Mouse (Mus musculus) bone marrow macrophage, adult 2 months (primary cell): ENCODE data around the gene Prkca.

Experiments used
- CTCF ChIP-seq: IDR thresholded peaks from 2 replicates; pipeline ENCODE4 v1.5.1; 2012; ENCODE audit warnings: low read depth, mild to moderate bottlenecking, low read length, moderate library complexity
- POLR2A ChIP-seq: IDR thresholded peaks from 2 replicates; pipeline ENCODE4 v1.6.1; 2012; ENCODE audit warnings: mild to moderate bottlenecking, low read depth, low read length, borderline replicate concordance

DNA sequence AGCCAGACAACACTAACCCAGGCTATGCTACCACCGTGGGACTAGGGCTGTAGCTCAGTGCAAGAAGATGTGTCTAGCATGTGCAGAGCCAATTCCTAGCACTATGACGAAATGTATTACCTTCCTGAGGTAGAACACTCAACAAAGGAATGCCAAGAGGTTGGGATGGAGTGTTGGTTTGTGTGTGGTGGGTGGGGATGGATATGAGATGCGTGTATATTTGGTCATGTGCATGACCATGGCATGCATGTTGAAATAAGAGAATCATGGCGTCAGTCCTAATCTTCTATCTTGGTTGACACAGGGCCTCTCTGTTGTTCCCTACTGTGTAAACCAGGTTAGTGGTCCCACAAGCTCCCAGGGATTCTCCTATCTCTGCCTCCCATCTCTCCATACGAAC, 225.5 kb downstream of the Prkca start:
- TF ChIP-seq CTCF, result no peak
- TF ChIP-seq POLR2A, result no peak
